Mouse (Mus musculus): ENCODE measurements around the gene Baz2b. TPM values are rescaled to one million over a fixed set of nuclear protein-coding genes. Genes with fewer than 3 reads are reported as not detected.
"Not testable (repeated sequence)": the region's sequence is repeated elsewhere in the genome, so short reads cannot be mapped to it uniquely, and the experiment has no call there.

Baz2b gene
- total RNA-seq, 1 experiment from 2014 or later = 161 TPM

DNA sequence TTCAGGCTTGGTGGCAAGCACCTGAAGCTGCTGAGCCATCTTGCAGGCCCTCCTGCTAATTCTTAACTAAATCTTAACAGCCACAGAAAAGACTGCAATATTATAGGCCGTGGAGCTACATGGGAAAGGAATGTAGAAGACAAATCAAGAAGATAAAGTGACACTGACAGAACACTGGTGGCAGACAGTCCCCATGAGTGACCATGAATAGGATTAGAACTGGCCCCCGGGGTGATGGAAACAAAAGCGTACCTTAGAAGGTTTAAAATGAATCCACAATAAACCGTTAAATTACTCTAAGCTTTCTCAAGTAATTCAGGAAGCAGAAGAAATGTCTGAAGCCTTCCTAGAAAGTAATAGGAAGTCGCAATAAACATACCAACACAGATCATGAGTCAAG is 61.0 kb downstream of the Baz2b start:
- no peak for ATAC-seq (replicated peaks in 1 of 2; ENCODE audit: insufficient read depth in 1 of 2, low FRiP score in 2 of 2, low TSS enrichment in 1 of 2, low read depth in 1 of 2, poor library complexity in 2 of 2, severe bottlenecking in 2 of 2)

DNA sequence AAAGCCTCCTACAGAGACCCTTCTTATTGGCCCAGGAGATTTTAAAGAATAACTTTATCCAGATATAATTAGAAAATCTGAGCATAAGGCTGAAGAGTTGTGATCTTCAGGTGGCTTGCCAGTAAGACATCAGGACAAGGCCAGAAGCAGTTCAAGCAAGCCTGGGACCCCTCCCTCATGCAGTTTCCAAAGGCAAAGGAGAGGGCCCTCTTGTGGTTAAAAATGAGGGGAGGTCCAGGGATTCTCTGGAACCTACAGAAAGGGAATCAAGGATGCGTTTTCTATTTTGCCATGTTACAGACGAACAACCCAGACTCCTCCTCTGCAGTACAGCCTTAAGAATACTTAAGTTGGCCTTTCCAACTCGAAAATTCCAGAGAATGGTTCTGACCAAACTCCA is 62.2 kb downstream of the Baz2b start:
- ATAC-seq (replicated peaks in 1 of 2; ENCODE audit: insufficient read depth in 1 of 2, low FRiP score in 2 of 2, low TSS enrichment in 1 of 2, low read depth in 1 of 2, poor library complexity in 2 of 2, severe bottlenecking in 2 of 2) = no peak

DNA sequence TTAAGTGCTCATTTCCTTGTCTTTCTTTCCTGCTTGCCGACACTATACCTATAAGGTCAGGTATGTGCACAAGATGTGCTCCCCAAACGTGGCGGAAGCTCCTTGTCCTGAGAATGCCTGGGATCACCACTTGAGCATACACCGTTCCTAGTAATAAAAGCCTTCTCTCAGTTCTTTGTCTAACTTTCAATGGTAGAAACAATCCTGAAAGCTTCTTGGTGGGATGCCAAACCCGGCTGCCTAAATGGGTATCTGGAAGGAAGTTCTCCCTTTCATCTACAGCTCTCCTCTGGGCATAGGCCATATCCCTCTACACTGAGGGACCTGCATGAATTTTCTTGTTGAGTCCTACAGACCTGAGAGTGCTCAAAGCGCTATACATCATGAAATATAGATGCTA is 63.9 kb downstream of the Baz2b start:
- ATAC-seq (replicated peaks in 1 of 2; ENCODE audit: insufficient read depth in 1 of 2, low FRiP score in 2 of 2, low TSS enrichment in 1 of 2, low read depth in 1 of 2, poor library complexity in 2 of 2, severe bottlenecking in 2 of 2) = no peak

DNA sequence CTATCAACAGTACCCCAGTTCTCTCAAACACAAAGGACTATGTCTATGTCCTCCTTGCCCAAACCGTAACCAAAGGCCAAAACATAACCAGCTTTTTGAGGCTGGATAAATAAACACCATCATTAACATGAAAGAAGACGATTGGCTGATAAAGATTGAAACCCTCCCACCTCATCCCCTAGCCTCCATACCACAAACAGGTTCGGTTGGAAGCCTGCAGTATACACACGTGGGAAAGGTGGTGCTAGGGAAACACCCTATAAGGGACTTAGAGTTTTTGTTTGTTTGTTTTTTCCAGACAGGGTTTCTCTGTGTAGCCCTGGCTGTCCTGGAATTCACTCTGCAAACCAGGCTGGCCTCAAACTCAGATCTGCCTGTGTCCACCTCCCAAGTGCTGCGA is 66.3 kb downstream of the Baz2b start:
- no peak for ATAC-seq (replicated peaks in 1 of 2; ENCODE audit: insufficient read depth in 1 of 2, low FRiP score in 2 of 2, low TSS enrichment in 1 of 2, low read depth in 1 of 2, poor library complexity in 2 of 2, severe bottlenecking in 2 of 2)

DNA sequence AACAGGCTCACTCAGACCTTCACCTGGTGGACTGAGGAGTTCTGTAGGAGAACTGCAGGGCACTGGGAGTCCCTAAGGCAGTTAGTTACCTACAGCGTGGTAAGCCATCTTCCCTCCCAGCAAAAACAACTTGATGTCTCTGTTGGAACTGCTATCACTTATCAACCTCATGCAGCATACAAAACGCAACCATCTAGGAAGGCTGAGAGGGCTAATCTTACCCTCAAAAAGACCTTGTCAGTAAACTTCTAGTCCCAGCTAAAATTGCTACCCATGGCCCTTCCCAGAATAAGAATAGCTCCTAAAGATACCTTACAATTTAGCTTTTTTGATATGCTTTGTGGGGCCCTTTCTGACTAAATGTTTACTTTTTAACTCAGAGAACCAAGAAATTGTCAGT is 67.4 kb downstream of the Baz2b start:
- ATAC-seq (replicated peaks in 1 of 2; ENCODE audit: insufficient read depth in 1 of 2, low FRiP score in 2 of 2, low TSS enrichment in 1 of 2, low read depth in 1 of 2, poor library complexity in 2 of 2, severe bottlenecking in 2 of 2) = no peak

DNA sequence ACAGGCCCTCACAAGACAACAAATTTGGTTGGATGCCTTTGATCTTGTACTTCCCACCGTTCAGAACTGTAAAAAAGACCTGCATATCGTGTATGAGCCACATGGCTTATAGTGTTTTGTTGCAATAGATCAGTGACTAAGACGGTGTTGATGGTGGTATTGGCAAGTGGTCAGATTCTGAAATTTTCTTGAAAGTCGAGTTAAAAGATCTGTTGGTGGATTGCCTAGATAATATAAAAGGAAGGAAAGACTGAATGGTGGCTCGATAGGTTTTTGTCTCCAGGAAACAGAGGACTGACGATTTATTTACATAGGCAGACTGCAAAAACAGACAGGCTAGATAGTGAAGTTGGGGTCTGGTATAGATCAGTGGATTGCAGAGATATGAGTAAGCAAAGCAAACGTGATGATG is 70.9 kb downstream of the Baz2b start:
- peak in 1 of 2 experiments; percentile 22; a peak in 1 of 4 replicates for ATAC-seq (replicated peaks in 1 of 2; ENCODE audit: insufficient read depth in 1 of 2, low FRiP score in 2 of 2, low TSS enrichment in 1 of 2, low read depth in 1 of 2, poor library complexity in 2 of 2, severe bottlenecking in 2 of 2)

DNA sequence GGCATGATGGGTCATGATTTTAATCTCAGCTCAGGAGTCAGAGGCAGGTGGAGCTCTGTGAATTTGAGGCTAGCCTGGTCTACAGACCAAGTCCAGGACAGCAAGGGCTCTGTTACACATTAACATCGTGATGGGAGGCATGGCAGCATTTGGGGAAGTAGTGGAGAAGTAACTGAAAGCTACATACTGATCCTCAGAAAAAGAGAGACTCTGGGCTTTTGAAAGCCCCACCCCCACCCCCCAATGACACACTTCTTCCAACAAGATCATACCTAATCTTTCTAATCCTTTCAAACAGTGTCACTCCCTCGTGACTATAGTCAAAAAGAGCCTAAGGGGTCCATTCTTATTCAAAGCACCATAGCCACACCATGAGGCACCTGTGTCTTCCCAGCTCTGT is 73.8 kb downstream of the Baz2b start:
- no peak; a peak in 1 of 4 replicates for ATAC-seq (replicated peaks in 1 of 2; ENCODE audit: insufficient read depth in 1 of 2, low FRiP score in 2 of 2, low TSS enrichment in 1 of 2, low read depth in 1 of 2, poor library complexity in 2 of 2, severe bottlenecking in 2 of 2)

DNA sequence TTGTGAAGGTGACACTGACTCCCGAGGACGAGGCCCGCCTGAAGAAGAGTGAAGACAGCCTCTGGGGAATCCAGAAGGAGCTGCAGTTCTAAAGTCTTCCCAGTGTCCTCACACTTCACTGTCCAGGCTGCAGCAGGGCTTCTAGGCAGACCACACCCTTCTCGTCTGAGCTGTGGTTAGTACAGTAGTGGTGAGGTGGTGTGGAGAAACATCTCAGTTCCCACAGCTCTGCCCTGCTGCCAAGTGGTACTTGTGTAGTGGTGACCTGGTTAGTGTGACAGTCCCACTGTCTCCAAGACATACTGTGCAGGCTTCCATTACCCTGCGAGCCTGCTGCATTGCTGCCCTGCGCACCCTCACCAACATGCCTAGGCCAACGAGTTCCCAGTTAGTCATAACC is 74.7 kb downstream of the Baz2b start:
- not testable (repeated sequence) for ATAC-seq (replicated peaks in 1 of 2; ENCODE audit: insufficient read depth in 1 of 2, low FRiP score in 2 of 2, low TSS enrichment in 1 of 2, low read depth in 1 of 2, poor library complexity in 2 of 2, severe bottlenecking in 2 of 2)

DNA sequence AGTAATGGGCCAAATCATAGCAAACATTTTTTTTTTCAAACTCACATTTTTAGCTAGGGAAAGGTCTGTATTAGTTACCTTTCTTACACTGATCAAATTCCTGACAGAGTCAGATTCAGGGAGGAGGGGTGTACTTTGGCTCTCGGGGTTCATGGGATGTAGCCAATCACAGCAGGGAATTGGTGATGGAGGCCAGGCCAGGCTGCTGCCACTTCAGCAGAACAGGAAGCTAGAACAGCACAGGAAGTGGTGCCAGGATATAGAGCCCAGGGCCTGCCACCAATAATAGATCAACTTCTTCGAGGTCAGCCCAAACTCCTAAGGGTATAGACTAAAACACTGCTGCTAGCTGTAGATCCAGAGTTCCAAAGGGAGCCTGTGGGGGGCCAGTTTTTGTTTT is 76.6 kb downstream of the Baz2b start:
- peak; percentile 59 to 76 for ATAC-seq (replicated peaks in 1 of 2; ENCODE audit: insufficient read depth in 1 of 2, low FRiP score in 2 of 2, low TSS enrichment in 1 of 2, low read depth in 1 of 2, poor library complexity in 2 of 2, severe bottlenecking in 2 of 2)

DNA sequence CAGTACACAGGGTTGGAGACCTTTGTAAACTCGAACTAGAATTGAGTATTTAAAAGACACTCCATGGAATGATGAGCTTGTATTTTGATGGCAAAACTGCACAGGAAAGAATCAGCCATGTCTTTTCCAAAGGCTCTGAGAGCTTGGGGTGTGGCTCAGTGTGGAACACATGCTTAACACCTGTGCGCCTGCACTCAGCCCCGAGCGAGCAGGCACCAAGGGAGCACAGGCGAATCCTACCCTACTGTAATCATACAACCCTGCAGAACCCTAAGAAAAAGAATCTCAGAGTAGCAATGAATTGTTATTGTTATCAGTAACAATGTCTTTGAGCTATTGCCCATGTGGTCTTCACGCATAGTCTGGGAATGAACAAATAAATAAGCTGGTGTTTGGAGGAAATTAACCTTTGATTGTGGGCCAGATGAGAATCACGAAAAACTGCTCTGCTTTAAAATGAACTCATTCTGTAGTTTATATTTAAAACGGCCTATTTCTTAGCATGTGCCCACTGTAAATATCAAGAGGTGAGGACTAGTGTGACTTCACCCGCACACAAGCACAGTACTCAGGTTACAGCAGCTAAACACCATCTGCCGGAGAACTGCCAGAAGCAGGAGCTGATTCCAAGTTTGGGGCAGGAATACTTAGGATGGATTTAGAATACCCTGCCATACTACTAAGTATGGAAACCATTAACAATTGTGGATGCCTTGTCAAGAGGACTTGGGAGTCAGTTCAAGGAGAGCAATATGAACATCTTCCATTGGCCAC is 77.2 kb downstream of the Baz2b start:
- ATAC-seq (replicated peaks in 1 of 2; ENCODE audit: insufficient read depth in 1 of 2, low FRiP score in 2 of 2, low TSS enrichment in 1 of 2, low read depth in 1 of 2, poor library complexity in 2 of 2, severe bottlenecking in 2 of 2) = no peak

DNA sequence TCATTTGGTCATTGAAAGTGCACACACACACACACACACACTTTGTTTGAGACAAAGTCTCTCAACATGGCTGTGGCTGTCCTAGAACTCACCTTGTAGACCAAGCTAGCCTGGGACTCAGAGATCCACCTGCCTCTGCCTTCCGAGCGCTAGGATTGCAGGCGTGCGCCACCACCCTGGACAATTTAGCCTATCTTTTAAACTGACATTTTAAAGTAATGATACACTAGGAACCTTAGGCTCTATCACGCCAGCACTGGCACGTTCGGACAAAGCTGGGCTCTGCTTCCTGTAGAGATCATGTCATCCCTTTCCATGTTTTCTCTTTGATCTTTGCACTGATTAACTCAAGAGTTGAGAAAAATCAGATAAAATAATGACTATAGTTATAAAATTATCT is 81.0 kb downstream of the Baz2b start:
- ATAC-seq (replicated peaks in 1 of 2; ENCODE audit: insufficient read depth in 1 of 2, low FRiP score in 2 of 2, low TSS enrichment in 1 of 2, low read depth in 1 of 2, poor library complexity in 2 of 2, severe bottlenecking in 2 of 2) = no peak

DNA sequence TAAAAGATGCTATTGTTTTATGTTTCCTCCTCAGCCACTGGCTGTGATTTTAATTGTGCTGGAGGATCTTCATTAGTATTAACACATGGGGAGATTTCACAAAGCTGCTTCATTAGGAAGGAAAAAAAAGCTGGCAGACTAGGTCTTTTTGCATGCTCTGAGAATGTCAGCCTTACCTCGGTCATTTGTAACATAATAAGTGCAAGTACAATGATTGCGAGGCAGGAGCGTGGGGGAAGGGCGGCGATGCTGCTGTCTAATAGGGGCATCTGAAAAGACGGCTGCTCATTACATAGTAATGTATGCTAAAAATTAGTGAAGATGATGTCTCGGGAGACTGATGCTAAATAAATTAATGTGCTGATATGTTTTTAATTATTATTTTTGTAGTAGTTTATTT is 82.8 kb downstream of the Baz2b start:
- no peak for ATAC-seq (replicated peaks in 1 of 2; ENCODE audit: insufficient read depth in 1 of 2, low FRiP score in 2 of 2, low TSS enrichment in 1 of 2, low read depth in 1 of 2, poor library complexity in 2 of 2, severe bottlenecking in 2 of 2)

DNA sequence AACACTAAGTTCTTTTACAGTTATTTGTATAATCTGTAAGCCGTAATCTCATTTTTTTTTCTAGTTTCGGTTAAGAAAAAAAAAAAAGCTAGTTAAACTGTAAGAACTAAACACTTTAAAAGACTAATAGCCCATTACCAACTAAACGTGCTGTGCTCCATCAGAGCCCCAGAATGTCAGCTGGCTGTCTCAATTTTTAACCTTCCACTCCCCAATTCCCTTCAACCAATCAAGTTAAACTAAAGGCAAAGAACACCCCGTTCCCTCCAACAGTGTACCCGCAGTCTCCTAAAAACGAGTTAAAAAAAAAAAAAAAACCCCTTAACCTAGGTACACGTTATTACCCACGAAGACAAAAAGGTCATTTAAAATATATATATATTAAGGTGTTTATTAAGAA is 83.3 kb downstream of the Baz2b start:
- no peak for ATAC-seq (replicated peaks in 1 of 2; ENCODE audit: insufficient read depth in 1 of 2, low FRiP score in 2 of 2, low TSS enrichment in 1 of 2, low read depth in 1 of 2, poor library complexity in 2 of 2, severe bottlenecking in 2 of 2)

DNA sequence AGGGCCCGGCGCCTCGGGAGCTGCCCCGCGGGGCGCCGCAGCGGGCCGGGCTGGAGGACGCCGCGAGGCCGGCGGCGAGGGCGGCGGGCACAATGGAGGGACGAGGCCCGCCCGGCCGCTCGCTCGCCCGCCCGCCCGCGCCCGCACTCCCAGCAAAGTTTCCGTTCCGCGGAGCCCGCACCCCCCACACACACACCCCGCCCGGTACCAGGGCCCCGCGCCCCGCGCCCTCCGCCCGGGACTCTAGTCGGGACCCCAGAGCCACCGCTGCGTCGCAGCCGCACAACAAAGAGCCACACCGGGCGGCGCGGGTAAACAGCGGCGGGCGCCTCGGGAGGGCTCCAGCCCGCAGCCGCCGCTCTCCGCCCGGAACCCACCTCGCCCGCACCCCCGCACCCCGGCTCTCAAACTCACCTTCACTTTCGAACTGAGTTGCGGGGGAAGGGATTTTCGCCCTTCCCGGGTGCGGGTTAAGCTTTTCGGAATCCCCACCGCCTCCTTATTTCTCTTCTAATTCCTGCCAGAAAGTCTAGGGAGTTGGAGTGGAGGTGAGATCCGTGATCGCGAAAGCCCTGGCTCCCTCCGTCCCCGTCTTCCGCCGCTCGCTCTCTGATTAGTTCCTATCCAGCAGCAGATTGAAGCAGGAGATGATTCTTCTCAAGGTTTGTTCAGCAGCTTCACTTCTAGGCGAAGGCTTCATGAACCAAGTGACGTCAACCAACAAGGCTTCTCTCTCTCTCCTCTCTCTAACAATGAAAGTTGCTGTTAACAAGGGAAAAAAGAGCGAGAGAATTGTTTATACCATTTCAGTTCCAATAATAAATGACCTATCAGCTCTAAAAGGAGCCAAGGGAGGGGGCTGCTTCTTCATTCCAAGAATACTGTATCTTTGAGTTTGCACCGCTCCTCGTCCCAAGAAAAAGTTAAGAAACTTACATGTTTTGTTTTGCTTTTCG is 84.3 kb downstream of the Baz2b start:
- ATAC-seq (replicated peaks in 1 of 2; ENCODE audit: insufficient read depth in 1 of 2, low FRiP score in 2 of 2, low TSS enrichment in 1 of 2, low read depth in 1 of 2, poor library complexity in 2 of 2, severe bottlenecking in 2 of 2) = peak; percentile 25 to 57; a peak in 3 of 4 replicates

DNA sequence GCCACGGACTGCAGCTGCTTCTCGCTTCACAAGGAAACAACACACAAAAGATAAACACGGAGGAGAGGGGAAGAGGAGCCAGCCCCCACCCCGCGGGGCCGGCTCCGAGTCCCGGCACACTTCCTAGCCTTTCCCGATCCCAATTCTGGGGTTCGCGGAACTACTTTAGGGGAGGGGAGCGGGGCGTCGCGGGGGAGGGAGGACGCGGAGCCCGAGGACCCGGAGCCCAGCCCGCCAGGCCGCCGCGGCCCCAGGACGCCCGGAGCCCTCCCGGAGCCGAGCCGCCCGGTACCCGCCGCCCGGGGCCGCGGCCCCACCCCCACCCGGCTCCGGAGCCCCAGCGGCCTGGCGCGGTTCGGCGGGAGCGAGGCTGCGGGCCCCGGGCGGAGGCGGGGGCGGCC is 85.0 kb downstream of the Baz2b start:
- ATAC-seq (replicated peaks in 1 of 2; ENCODE audit: insufficient read depth in 1 of 2, low FRiP score in 2 of 2, low TSS enrichment in 1 of 2, low read depth in 1 of 2, poor library complexity in 2 of 2, severe bottlenecking in 2 of 2) = peak in 1 of 2 experiments; percentile 29; a peak in 2 of 4 replicates

DNA sequence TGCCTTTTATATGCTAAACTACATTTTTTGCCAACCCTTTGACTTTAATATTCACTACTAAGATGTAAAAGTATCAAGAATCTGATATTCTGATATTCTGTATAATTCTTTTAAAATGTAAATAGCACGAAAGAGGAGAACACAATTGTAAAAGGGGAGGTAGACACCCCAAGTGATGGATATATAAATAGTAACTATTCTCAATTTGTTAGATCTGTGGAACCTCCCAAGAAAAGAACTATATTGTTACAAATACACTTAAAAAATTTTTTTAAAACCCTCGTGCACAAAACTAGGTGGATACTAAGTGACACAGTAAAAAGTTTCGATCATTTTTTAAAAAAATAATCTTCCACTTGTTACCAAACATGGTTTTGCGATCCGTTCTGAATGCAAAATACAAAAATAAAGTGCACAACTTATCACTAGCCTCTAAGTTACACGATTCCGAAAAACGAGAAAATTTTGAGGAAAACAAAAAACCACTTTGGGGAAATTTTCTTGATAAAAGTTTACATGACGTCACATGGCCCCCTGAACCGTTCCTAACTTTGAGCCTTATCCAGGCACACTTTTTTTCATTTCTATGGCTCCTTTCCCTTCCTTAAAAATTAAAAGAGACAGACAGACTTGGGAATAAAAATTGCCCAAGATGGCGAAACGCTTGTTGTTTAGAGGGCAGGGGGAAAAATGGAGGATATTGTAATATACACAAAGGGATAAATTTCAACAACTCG is 85.6 kb downstream of the Baz2b start:
- no peak for ATAC-seq (replicated peaks in 1 of 2; ENCODE audit: insufficient read depth in 1 of 2, low FRiP score in 2 of 2, low TSS enrichment in 1 of 2, low read depth in 1 of 2, poor library complexity in 2 of 2, severe bottlenecking in 2 of 2)

DNA sequence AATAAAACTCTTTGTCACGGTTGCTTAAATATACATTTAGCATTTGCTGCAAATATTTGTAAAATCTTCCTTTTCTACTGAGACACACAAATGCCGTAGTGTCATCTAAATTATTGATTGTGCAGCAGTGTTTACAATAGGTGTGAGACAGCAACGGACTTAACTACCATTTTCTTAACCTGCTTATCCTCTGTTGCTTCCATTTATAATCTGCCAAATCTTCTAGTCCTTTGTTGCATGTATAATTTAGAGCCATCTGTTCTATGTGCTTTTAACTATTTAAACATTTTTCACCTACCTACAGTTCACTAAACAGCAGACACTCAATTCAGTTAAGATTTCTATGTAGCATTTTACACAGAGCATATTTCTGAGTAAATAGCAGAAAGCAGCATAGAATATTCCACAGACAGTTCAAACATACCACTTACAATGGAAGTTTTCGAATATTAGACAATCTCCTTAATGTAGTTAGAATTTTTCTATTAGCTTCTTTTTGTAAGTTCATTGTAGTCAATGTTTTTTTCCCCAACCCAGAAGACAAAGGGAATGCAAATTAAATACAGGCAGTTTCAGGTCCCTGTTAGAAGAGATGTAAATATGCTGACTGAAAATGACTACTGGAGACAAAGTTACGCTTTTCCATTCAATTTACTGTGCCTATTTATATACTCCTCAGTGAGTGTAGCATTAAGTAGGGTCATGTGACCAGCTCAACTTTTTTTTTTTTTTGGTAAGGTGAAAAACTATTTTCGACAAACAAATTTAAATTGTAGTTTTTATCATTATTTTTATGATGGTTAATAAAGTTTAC is 86.4 kb downstream of the Baz2b start:
- no peak for ATAC-seq (replicated peaks in 1 of 2; ENCODE audit: insufficient read depth in 1 of 2, low FRiP score in 2 of 2, low TSS enrichment in 1 of 2, low read depth in 1 of 2, poor library complexity in 2 of 2, severe bottlenecking in 2 of 2)
